Mouse (Mus musculus) fat pad, adult 2 months (tissue): ENCODE data around the gene Muc5ac.

Source experiments
- DNase-seq: peaks from one replicate; pipeline ENCODE4 v3.0.0-alpha.2; 2011; ENCODE audit warnings: low read depth, low spot score; ENCODE audit errors: extremely low read depth

The Muc5ac gene

GRCm38 (mm10) chr7:141824398-141824797, 35.6 kb downstream of the Muc5ac start:
- no peak for DNase-seq

DNA sequence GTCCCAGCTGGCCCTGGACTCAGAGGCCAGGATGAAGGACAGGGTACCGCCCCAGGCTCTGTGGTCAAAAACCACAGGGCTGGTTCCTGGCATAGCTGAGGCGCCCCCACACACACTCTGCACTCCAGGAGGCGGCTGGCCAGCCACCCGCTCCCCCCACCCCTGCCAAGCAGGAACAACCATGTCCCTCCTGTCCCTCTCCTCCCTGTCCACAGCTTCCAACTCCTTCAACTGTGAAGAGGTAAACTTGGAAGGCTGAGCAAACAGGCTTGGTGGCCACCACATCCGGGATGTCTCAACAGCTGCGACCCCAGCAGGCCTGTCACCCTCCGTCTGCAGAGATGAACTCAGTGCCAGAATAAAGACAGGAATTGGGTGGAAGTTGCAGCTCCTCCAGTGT, 47.2 kb downstream of the Muc5ac start:
- DNase-seq = no peak

DNA sequence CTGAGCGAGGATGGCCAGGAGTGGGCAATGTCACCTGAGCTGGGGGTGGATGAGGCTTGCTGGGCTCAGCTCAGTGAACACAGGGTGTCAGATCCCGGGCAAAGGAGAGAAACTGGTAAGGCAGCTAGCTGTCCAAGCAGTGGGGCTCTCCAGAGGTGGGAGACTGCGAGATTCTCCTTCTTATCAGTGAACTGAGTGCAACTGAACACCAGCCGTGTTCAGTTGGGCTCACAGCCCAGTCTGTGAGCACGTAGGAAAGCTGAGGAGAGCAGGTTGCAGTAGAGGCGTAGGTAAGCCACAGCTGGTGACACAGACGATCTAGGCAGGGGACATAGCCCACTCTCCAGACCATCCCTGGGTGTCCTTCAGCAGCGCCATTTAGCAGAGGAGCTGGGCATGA, 47.7 kb downstream of the Muc5ac start:
- DNase-seq = no peak

DNA sequence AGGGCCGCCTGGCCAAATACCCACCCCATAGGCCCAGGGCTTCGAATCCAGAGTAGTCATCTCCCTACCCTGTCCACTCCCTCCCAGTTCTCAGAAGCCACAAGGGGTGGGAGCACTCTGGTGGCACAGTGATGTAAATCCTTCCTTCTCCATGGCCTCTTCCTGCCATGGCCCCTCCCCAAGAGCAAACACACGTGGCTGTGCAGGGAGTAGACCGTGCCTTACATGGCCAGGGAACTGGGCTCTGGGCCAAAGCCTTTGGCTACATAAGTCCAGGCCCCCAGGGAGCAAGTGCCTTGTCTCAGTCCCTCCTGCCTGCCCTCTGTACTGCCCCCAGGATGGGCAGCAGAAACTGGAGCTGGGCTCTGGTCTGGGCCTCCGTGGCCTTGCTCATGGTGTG, 50.0 kb downstream of the Muc5ac start, which contains the start of gene Muc5b:
Muc5b (plus strand) TSS at position 292 of the 400 bp plus-strand sequence.
- DNase-seq = no peak

DNA sequence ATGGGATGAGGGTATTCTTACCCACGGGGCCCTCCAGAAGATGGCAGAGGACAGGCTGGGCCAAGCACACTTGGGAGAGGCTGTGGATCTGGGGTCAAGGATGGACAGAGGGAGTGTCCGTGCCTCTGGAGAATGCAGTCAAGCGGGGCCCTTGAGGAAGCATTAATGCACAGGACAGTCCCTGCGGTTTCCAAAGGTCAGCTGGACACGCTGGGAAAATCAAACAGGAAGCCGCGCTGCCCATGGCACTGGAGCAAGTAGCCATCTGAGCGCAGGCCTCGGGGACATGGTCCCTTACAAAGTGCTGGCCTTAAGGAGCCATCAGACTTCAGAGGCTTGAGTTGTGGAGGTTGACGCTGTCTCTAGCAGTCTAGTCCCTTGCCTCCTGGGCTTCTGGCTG, 51.6 kb downstream of the Muc5ac start:
- no peak for DNase-seq

- no peak for DNase-seq
Measured at GRCm38 (mm10) chr7:141861046-141861445, 72.3 kb downstream of the Muc5ac start.
